Comparison of ENCODE assay signal across 8 mouse cellular contexts in genomic region chr16:17452373-17452715, GRCm38 (mm10). TPM values are rescaled to one million over a fixed set of nuclear protein-coding genes. Genes with fewer than 3 reads are reported as not detected.
DNase-seq lines count a peak whose midpoint lies in the region; ATAC-seq and TF ChIP-seq lines count a peak whose summit lies in the region.

No protein-coding gene starts in this region.

- no peaks in the 10 kb centered on the region for H3K27me3 ChIP-seq in heart, embryonic 10.5 days (ENCODE audit: insufficient read depth, poor library complexity, severe bottlenecking)
- H3K27me3 ChIP-seq in ES-Bruce4 (ENCODE audit: control insufficient read depth, insufficient read depth, low read length, poor library complexity, severe bottlenecking), result no peaks in the 10 kb centered on the region
- H3K27me3 ChIP-seq in lung, postnatal 0 days (replicated peaks; ENCODE audit: insufficient read depth, low read length), result no peaks in the 10 kb centered on the region

- peak overlapping the region; percentile 95 for H3K9ac ChIP-seq in ES-Bruce4 (ENCODE audit: low read depth, poor library complexity, severe bottlenecking)
- peak overlapping the region; percentile 71 for H3K9ac ChIP-seq in lung, postnatal 0 days (replicated peaks; ENCODE audit: low read depth)

- TF ChIP-seq EP300 in ES-Bruce4 (IDR thresholded peaks at IDR 0.05; ENCODE audit: insufficient read depth, low read depth, low read length), result no peak
- no peak for TF ChIP-seq EP300 in lung, postnatal 0 days (IDR thresholded peaks at IDR 0.05)

- peak overlapping the region; percentile 87 for H3K4me3 ChIP-seq in heart, embryonic 10.5 days
- peak overlapping the region; percentile 87 for H3K4me3 ChIP-seq in ES-Bruce4 (ENCODE audit: low read depth, low read length)
- peak overlapping the region; percentile 81 for H3K4me3 ChIP-seq in lung, postnatal 0 days (ENCODE audit: low read depth, low read length)

- TF ChIP-seq POLR2A in ES-Bruce4 (IDR thresholded peaks at IDR 0.05; ENCODE audit: insufficient read depth, low read length), result no peak

- H3K27ac ChIP-seq in heart, embryonic 10.5 days, result peak overlapping the region; percentile 96
- no peak overlapping the region for H3K27ac ChIP-seq in ES-Bruce4 (ENCODE audit: insufficient read depth, low read length)
- peak overlapping the region; percentile 86 for H3K27ac ChIP-seq in lung, postnatal 0 days (ENCODE audit: low read length)

- peak; percentile 83 for DNase-seq in heart, embryonic 10.5 days (ENCODE audit: low spot score)
- DNase-seq in heart, adult 8-10 months (ENCODE audit: low spot score), result no peak
- peak; percentile 69 to 75 for DNase-seq in cerebellum, postnatal 10 days
- DNase-seq in gastrocnemius, postnatal 14 days, result peak; percentile 39
- DNase-seq in kidney, postnatal 10 days, result peak; percentile 68
- DNase-seq in lung, postnatal 0 days (ENCODE audit: low spot score), result peak; percentile 47
- DNase-seq in skeletal muscle tissue, adult 2 months (ENCODE audit: low read depth, low spot score), result peak; percentile 16

- under 1% methylated on average over 24 of the region's 24 CpGs for WGBS in heart, embryonic 10.5 days
- under 1% methylated on average over 24 of the region's 24 CpGs for WGBS in lung, postnatal 0 days

- H3K9me3 ChIP-seq in heart, embryonic 10.5 days, result no peaks in the 10 kb centered on the region
- peaks cover 1% of the 10 kb centered on the region; the same call in 1 of the 2 replicates for H3K9me3 ChIP-seq in ES-Bruce4 (replicated peaks; ENCODE audit: control insufficient read depth, insufficient read depth, low read length, poor library complexity, severe bottlenecking)
- no peaks in the 10 kb centered on the region for H3K9me3 ChIP-seq in lung, postnatal 0 days (ENCODE audit: low read length)

- TF ChIP-seq CTCF in ES-Bruce4 (IDR thresholded peaks at IDR 0.05; ENCODE audit: low read depth, low read length), result no peak
- 0 out of 2 replicates have a peak, but pooled peaks have one; percentile 21 for TF ChIP-seq CTCF in lung, postnatal 0 days (IDR thresholded peaks at IDR 0.05)

- intact Hi-C loops in gastrocnemius, postnatal 14 days (cut with DNase I; ENCODE audit: low total_unique reads), result no loop called here

- peak; percentile 18 for ATAC-seq in lung, postnatal 0 days

- peaks cover 24% of the 10 kb centered on the region for H3K4me1 ChIP-seq in heart, embryonic 10.5 days
- no peaks in the 10 kb centered on the region for H3K4me1 ChIP-seq in ES-Bruce4 (ENCODE audit: control insufficient read depth, insufficient read depth, low read length)
- H3K4me1 ChIP-seq in lung, postnatal 0 days (ENCODE audit: insufficient read depth, low read depth, low read length), result no peaks in the 10 kb centered on the region

- H3K36me3 ChIP-seq in heart, embryonic 10.5 days, result peaks cover 23% of the 10 kb centered on the region
- peaks cover 13% of the 10 kb centered on the region for H3K36me3 ChIP-seq in ES-Bruce4 (ENCODE audit: control insufficient read depth, insufficient read depth, low read length, poor library complexity, severe bottlenecking)
- H3K36me3 ChIP-seq in lung, postnatal 0 days (ENCODE audit: insufficient read depth, low read length), result no peaks in the 10 kb centered on the region

- peak overlapping the region; percentile 76 for H3K4me2 ChIP-seq in lung, postnatal 0 days (replicated peaks; ENCODE audit: low read depth, low read length)

RNA-seq across cellular contexts. Expression of gene Crkl, which starts 0.6 kb away (rescaled TPM):
- 52.6 and 68.9 TPM in 2 replicates for polyA plus RNA-seq in heart, embryonic 10.5 days (2016; fragmentation: Nextera tagmentation; extraction: Ambion mirVana)
- 10 to 100 TPM; 22.8 to 29.8 (median 28.1) TPM for total RNA-seq in heart, adult 8-10 months (2022)
- 45.7 and 48.9 TPM in 2 replicates for polyA plus RNA-seq in ES-Bruce4 (2011; ENCODE audit: insufficient read depth, insufficient read length, low read depth, missing spikeins)
- 10 to 100 TPM; 21.0 to 21.2 TPM for total RNA-seq in gastrocnemius, postnatal 14 days (2021)
- 33.1 and 39.6 TPM in 2 replicates for polyA plus RNA-seq in lung, postnatal 0 days (2015; fragmentation: Nextera tagmentation; extraction: Ambion mirVana)

RNA-seq across cellular contexts. Expression of gene Aifm3, which starts 37.1 kb away (rescaled TPM):
- 0.71 and 0.97 TPM in 2 replicates for polyA plus RNA-seq in heart, embryonic 10.5 days (2016; fragmentation: Nextera tagmentation; extraction: Ambion mirVana)
- total RNA-seq in heart, adult 8-10 months (2022), result under 1 TPM in 1 of 4 experiments, not detected in 3; 0.35 TPM
- polyA plus RNA-seq in ES-Bruce4 (2011; ENCODE audit: insufficient read depth, insufficient read length, low read depth, missing spikeins), result 6.4 and 7.5 TPM in 2 replicates
- total RNA-seq in gastrocnemius, postnatal 14 days (2021), result under 1 TPM in 1 of 2 experiments, not detected in 1; 0.13 TPM
- 2.8 and 3.5 TPM in 2 replicates for polyA plus RNA-seq in lung, postnatal 0 days (2015; fragmentation: Nextera tagmentation; extraction: Ambion mirVana)

RNA-seq across cellular contexts. Expression of gene Pi4ka, which starts 46.2 kb away (rescaled TPM):
- polyA plus RNA-seq in heart, embryonic 10.5 days (2016; fragmentation: Nextera tagmentation; extraction: Ambion mirVana), result 33.6 and 40.8 TPM in 2 replicates
- 10 to 100 TPM; 54.5 to 60.8 (median 58.6) TPM for total RNA-seq in heart, adult 8-10 months (2022)
- 45.2 and 50.1 TPM in 2 replicates for polyA plus RNA-seq in ES-Bruce4 (2011; ENCODE audit: insufficient read depth, insufficient read length, low read depth, missing spikeins)
- total RNA-seq in gastrocnemius, postnatal 14 days (2021), result 10 to 100 TPM; 16.0 to 16.6 TPM
- 14.2 and 17.1 TPM in 2 replicates for polyA plus RNA-seq in lung, postnatal 0 days (2015; fragmentation: Nextera tagmentation; extraction: Ambion mirVana)

RNA-seq across cellular contexts. Expression of gene Snap29, which starts 46.6 kb away (rescaled TPM):
- 12.3 and 13.6 TPM in 2 replicates for polyA plus RNA-seq in heart, embryonic 10.5 days (2016; fragmentation: Nextera tagmentation; extraction: Ambion mirVana)
- 10 to 100 TPM; 16.1 to 18.4 (median 16.9) TPM for total RNA-seq in heart, adult 8-10 months (2022)
- 17.0 and 18.9 TPM in 2 replicates for polyA plus RNA-seq in ES-Bruce4 (2011; ENCODE audit: insufficient read depth, insufficient read length, low read depth, missing spikeins)
- 10 to 100 TPM; 12.1 to 12.7 TPM for total RNA-seq in gastrocnemius, postnatal 14 days (2021)
- 11.5 and 13.4 TPM in 2 replicates for polyA plus RNA-seq in lung, postnatal 0 days (2015; fragmentation: Nextera tagmentation; extraction: Ambion mirVana)

RNA-seq across cellular contexts. Expression of gene Lztr1, which starts 56.1 kb away (rescaled TPM):
- polyA plus RNA-seq in heart, embryonic 10.5 days (2016; fragmentation: Nextera tagmentation; extraction: Ambion mirVana), result 60.0 and 69.8 TPM in 2 replicates
- total RNA-seq in heart, adult 8-10 months (2022), result 10 to 100 TPM; 26.0 to 37.0 (median 29.7) TPM
- polyA plus RNA-seq in ES-Bruce4 (2011; ENCODE audit: insufficient read depth, insufficient read length, low read depth, missing spikeins), result 46.1 and 46.6 TPM in 2 replicates
- 10 to 100 TPM; 19.0 to 22.0 TPM for total RNA-seq in gastrocnemius, postnatal 14 days (2021)
- polyA plus RNA-seq in lung, postnatal 0 days (2015; fragmentation: Nextera tagmentation; extraction: Ambion mirVana), result 63.3 and 64.7 TPM in 2 replicates
